Mouse (Mus musculus) kidney, postnatal 0 days (tissue): ENCODE measurements at regions not wholly inside any gene's neighbourhood (a gene's known extent, or its start where the extent isn't known, plus 50 kb on each side); places are given as distances from the start of the nearest gene placed in this dataset.

ENCODE experiments used
- ATAC-seq: fragments of 200-750 bp; cut with Nextera tagmentation; replicated peaks from 2 replicates; pipeline ENCODE4 v1.8.0; 2017; ENCODE audit warnings: low read depth, moderate number of reproducible peaks, moderate TSS enrichment, moderate library complexity; ENCODE audit not compliant: low FRiP score
- DNase-seq: peaks from one replicate; pipeline ENCODE4 v3.0.0-alpha.2; 2016; ENCODE audit warnings: low spot score
- H3K27ac ChIP-seq: fragments of 300-500 bp; sonication (generic); 2 replicates; pipeline ENCODE4 v1.5.1; 2014; ENCODE audit warnings: mild to moderate bottlenecking
- H3K27me3 ChIP-seq: fragments of 300-500 bp; sonication (generic); 2 replicates; pipeline ENCODE4 v1.6.1; 2014; ENCODE audit warnings: low read length, mixed read lengths; ENCODE audit not compliant: insufficient read depth
- H3K36me3 ChIP-seq: fragments of 300-500 bp; sonication (generic); 2 replicates; pipeline ENCODE4 v1.6.1; 2014; ENCODE audit warnings: low read length, mixed read lengths; ENCODE audit not compliant: insufficient read depth
- H3K4me1 ChIP-seq: fragments of 300-500 bp; sonication (generic); replicated peaks from 2 replicates; pipeline ENCODE4 v1.6.1; 2014; ENCODE audit warnings: antibody characterized with exemption, low read length, mixed read lengths; ENCODE audit not compliant: insufficient read depth
- H3K4me2 ChIP-seq: fragments of 300-500 bp; sonication (generic); 2 replicates; pipeline ENCODE4 v1.6.1; 2014; ENCODE audit warnings: mild to moderate bottlenecking, low read length, moderate library complexity, mixed read lengths
- H3K4me3 ChIP-seq: fragments of 300-500 bp; sonication (generic); replicated peaks from 2 replicates; pipeline ENCODE4 v1.5.1; 2014; ENCODE audit warnings: low read depth, low read length
- H3K9ac ChIP-seq: fragments of 300-500 bp; sonication (generic); 2 replicates; pipeline ENCODE4 v1.6.1; 2014; ENCODE audit warnings: low read depth, low read length
- H3K9me3 ChIP-seq: fragments of 300-500 bp; sonication (generic); replicated peaks from 2 replicates; pipeline ENCODE4 v1.6.1; 2016; ENCODE audit warnings: low read length, inconsistent platforms, mixed read lengths
- CTCF ChIP-seq: IDR thresholded peaks from 2 replicates; pipeline ENCODE4 v1.5.1; 2016; ENCODE audit warnings: antibody characterized with exemption, low read depth, mild to moderate bottlenecking, moderate library complexity
- WGBS: fragments of 180-500 bp; shearing (Covaris S2); extraction: QIAGEN DNeasy Blood & Tissue Kit; methylation state at CpG from one replicate; pipeline ENCODE4 v1.1.7; 2014; 5-methylcytosine and 5-hydroxymethylcytosine counted together

GRCm38 (mm10) chr6:20725948-20726347, 489.4 kb upstream of the Kcnd2 start:
- no peak for TF ChIP-seq CTCF
- 87% methylated on average over 1 of the region's 1 CpGs for WGBS

GRCm38 (mm10) chr6:20739095-20739494, 476.2 kb upstream of the Kcnd2 start:
- ATAC-seq: no peak
- no peaks in the 10 kb centered on the region for H3K36me3 ChIP-seq

More at GRCm38 (mm10) chr6:20725948-20726347, 489.4 kb upstream of the Kcnd2 start:
- H3K36me3 ChIP-seq: no peaks in the 10 kb centered on the region
- no peak for DNase-seq
- H3K9me3 ChIP-seq: no peaks in the 10 kb centered on the region
- no peak overlapping the region for H3K9ac ChIP-seq
- H3K4me2 ChIP-seq: no peak overlapping the region
- H3K27ac ChIP-seq: no peak overlapping the region
- H3K4me1 ChIP-seq: no peaks in the 10 kb centered on the region
- no peak for ATAC-seq
- no peak overlapping the region for H3K4me3 ChIP-seq
- H3K27me3 ChIP-seq: no peaks in the 10 kb centered on the region

GRCm38 (mm10) chr6:20740406-20740805, 474.9 kb upstream of the Kcnd2 start:
- Histone ChIP-seq H3K9ac (no peak overlapping the region), H3K9me3 (no peaks in the 10 kb centered on the region), H3K4me3 (no peak overlapping the region), H3K4me1 (no peaks in the 10 kb centered on the region), H3K27me3 (no peaks in the 10 kb centered on the region), H3K27ac (no peak overlapping the region), H3K4me2 (no peak overlapping the region), H3K36me3 (no peaks in the 10 kb centered on the region)
- no peak for DNase-seq
- TF ChIP-seq CTCF: no peak
- no peak for ATAC-seq
- 56% methylated on average over 1 of the region's 1 CpGs for WGBS

More at GRCm38 (mm10) chr6:20739095-20739494, 476.2 kb upstream of the Kcnd2 start:
- no peak overlapping the region for H3K27ac ChIP-seq
- no peaks in the 10 kb centered on the region for H3K9me3 ChIP-seq
- DNase-seq: no peak
- H3K27me3 ChIP-seq: no peaks in the 10 kb centered on the region
- no peak overlapping the region for H3K4me2 ChIP-seq
- TF ChIP-seq CTCF: no peak
- no peak overlapping the region for H3K9ac ChIP-seq
- H3K4me1 ChIP-seq: no peaks in the 10 kb centered on the region
- H3K4me3 ChIP-seq: no peak overlapping the region

DNA sequence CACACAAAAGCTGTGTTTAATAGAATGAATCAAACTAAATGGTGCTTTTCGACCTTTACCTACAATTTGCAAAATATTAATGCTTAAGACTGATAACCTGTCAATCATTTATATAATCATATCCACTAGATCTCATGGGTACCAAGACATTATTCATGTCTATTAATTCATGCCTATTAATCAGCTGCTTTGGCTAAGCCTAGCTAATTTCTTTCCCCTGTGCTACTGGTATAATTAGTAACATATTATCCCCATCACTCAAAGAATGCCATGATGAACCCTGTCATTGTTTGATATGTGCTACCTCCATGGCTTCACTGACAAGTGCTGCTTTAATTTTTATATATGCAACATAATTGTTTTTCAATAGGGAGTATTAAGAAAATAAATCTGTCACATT, 474.1 kb upstream of the Kcnd2 start:
- H3K4me1 ChIP-seq: no peaks in the 10 kb centered on the region
- H3K9ac ChIP-seq: no peak overlapping the region
- no peak overlapping the region for H3K4me2 ChIP-seq
- no peak overlapping the region for H3K27ac ChIP-seq
- DNase-seq: no peak
- no peaks in the 10 kb centered on the region for H3K9me3 ChIP-seq
- H3K27me3 ChIP-seq: no peaks in the 10 kb centered on the region
- 63% methylated on average over 1 of the region's 1 CpGs for WGBS
- no peaks in the 10 kb centered on the region for H3K36me3 ChIP-seq
- TF ChIP-seq CTCF: no peak
- no peak for ATAC-seq
- no peak overlapping the region for H3K4me3 ChIP-seq

- H3K27ac ChIP-seq: no peak overlapping the region
- H3K4me2 ChIP-seq: no peak overlapping the region
- no peak overlapping the region for H3K4me3 ChIP-seq
- no peak for ATAC-seq
- H3K4me1 ChIP-seq: no peaks in the 10 kb centered on the region
- H3K9ac ChIP-seq: no peak overlapping the region
- no peaks in the 10 kb centered on the region for H3K36me3 ChIP-seq
- peak; percentile 1 for DNase-seq
- H3K9me3 ChIP-seq: no peaks in the 10 kb centered on the region
- TF ChIP-seq CTCF: no peak
- no peaks in the 10 kb centered on the region for H3K27me3 ChIP-seq
Measured at GRCm38 (mm10) chr6:20757240-20757639, 458.1 kb upstream of the Kcnd2 start.

DNA sequence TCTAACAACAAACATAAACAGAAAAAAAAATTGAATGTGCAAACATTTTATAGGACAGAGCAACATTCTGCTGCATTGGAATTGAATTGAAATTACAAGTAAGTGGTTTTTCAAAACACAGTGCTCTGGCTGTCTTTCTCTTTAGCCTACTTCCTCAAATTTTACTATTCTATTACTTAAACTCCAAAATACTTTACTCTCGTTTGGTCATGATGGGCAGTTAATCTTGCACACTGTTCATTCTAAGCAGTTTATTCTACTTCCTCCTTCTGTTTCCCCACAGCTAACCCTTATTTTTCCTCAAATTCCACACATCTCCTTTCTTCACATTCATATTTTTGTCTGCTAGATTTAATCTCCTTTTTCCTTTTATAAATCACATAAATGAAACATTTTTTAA, 454.0 kb upstream of the Kcnd2 start:
- 28% methylated on average over 1 of the region's 1 CpGs for WGBS
- no peak overlapping the region for H3K4me3 ChIP-seq
- no peak overlapping the region for H3K4me2 ChIP-seq
- no peak for ATAC-seq
- H3K27ac ChIP-seq: no peak overlapping the region
- no peak for TF ChIP-seq CTCF
- H3K4me1 ChIP-seq: no peaks in the 10 kb centered on the region
- no peaks in the 10 kb centered on the region for H3K27me3 ChIP-seq
- H3K9ac ChIP-seq: no peak overlapping the region
- H3K9me3 ChIP-seq: no peaks in the 10 kb centered on the region
- no peaks in the 10 kb centered on the region for H3K36me3 ChIP-seq
- DNase-seq: no peak

GRCm38 (mm10) chr6:20775872-20776271, 439.4 kb upstream of the Kcnd2 start:
- WGBS: 89% methylated on average over 1 of the region's 1 CpGs
- no peak overlapping the region for H3K9ac ChIP-seq
- H3K27me3 ChIP-seq: no peaks in the 10 kb centered on the region
- TF ChIP-seq CTCF: no peak
- ATAC-seq (no peak), DNase-seq (no peak)
- no peaks in the 10 kb centered on the region for H3K36me3 ChIP-seq
- H3K4me1 ChIP-seq: no peaks in the 10 kb centered on the region
- H3K4me2 ChIP-seq: no peak overlapping the region
- no peak overlapping the region for H3K27ac ChIP-seq
- H3K4me3 ChIP-seq: no peak overlapping the region
- no peaks in the 10 kb centered on the region for H3K9me3 ChIP-seq
